Mouse (Mus musculus): ENCODE measurements at regions not wholly inside any gene's neighbourhood (a gene's known extent, or its start where the extent isn't known, plus 50 kb on each side); places are given as distances from the start of the nearest gene placed in this dataset.

GRCm38 (mm10) chr2:135547966-135548365 is 110.8 kb upstream of the Plcb4 start:
- TF ChIP-seq CTCF (IDR thresholded peaks at IDR 0.05; ENCODE audit: borderline replicate concordance, extremely low read depth, insufficient read depth, insufficient read length) (no peak), POLR2A (IDR thresholded peaks at IDR 0.05; ENCODE audit: borderline replicate concordance, extremely low read depth, insufficient read depth, insufficient read length, poor library complexity, severe bottlenecking) (no peak)
